Mouse (Mus musculus): ENCODE measurements around the gene Itsn1.

GRCm38 (mm10) chr16:91903801-91904506 lies 174.9 kb downstream of the Itsn1 start:
- TF ChIP-seq CTCF (IDR thresholded peaks at IDR 0.05; ENCODE audit: insufficient read depth, low read length) (no peak), POLR2A (IDR thresholded peaks at IDR 0.05; ENCODE audit: borderline replicate concordance, extremely low read depth, low read depth, low read length) (no peak)
